Mouse (Mus musculus) CD4-positive, CD25-positive, alpha-beta regulatory T cell, adult 4 months (primary cell): ENCODE data around the gene Kcne3. TPM values are rescaled to one million over a fixed set of nuclear protein-coding genes. Genes with fewer than 3 reads are reported as not detected.

ENCODE experiments used
- ATAC-seq: one replicate; pipeline ENCODE4 v1.8.0; 2017
- polyA plus RNA-seq, 2 experiments: library from polyadenylated mRNA; unstranded; fragments of 100-300 nt; shearing (Covaris generic); gene quantifications; one replicate each; pipeline ENCODE4 v1.2.1; 2017

Kcne3 gene
- polyA plus RNA-seq = not detected

DNA sequence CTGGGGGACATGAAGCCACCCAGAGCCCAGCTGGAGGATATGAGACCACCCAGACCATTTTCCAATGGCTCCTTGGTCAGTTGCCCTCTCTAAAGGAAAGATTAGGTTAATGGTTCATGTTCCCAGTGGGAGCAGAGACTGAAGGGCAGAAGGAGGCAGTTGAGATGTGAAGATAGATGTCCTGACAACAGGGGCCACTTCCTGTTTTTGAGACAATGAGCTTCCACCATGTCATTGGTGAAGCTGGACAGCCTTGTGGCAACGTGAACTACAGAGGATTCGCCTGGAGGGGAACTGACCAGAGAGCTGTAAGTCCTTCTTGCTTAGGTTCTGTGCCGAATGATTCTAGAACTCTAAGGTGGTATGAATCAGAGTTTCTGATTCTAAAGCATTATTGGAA, at the start of gene Kcne3:
Gene Kcne3 (plus strand): TSS at position 234 of the 400 bp plus-strand sequence.
- ATAC-seq = no peak

DNA sequence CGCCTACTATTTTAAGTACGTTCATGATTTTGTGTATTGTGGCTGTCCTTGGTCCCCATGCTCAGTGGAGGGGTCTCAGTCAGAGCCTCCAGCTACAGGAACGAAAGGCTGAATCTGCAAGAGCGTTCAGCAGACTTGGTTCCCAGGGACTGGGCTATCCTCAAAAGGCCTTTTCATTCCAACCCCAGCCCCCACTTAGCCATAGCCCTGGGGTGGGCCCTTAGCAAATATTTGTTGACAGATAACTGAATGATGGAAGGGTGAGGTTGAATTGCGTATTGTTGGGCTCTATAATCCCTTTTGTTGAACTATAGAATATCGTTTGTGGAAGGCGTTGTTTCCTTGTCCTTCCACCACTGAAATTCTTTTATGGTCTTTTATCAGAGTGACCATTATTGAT, 49.8 kb upstream of the Kcne3 start:
- no peak for ATAC-seq

DNA sequence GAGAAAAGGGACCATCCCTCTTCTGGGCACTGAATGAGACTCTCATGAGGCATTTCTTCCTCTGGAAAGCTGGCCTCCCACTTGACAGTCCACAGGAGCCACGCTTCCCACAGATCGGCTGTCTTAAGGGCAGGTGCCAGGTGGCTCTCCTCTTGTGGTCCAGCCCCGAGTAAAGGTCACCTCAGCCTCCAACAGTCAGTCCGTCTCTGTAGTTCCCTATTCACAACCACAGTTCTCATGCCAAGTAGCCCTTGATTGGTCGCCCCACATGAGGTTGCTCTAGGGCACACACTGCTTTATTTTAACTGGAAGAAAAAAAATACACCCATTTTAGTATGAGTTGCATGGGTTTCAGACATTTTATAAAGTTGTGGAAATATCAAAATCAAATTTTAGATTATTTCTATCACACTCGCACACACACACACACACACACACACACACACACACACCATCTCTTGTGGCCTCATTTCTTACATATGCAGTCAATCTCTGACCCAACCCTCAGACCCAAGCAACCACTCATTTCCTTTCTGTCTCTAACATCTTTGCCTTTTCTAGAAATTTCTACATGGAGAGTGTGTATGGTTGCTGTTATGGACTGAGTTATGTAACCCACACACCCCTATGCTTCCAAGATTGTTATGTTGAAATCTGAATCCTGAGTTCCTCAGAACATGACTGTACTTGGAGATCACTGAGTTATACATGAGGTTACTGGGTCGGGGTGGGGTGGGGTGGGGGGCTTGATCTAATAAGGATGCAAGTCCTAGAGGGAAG, 47.9 kb upstream of the Kcne3 start:
- ATAC-seq = no peak

DNA sequence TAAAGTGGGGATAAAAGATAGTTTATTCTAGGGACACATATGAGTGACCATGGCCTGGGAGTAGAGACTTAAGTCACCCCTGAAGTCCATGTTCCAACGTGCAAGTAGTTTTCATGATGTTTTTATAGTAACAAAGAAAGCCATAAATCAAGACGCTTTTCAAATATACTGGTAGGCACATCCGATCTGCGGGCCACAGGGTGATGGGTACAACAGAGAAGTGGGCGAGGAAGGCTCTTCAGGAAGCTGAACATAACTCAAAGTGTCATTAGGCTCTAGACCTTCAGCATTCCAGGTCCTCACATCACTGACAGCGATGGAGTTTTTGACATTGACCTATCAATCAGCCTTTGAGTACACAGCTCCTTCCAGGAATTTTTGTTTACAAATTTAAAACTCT, 45.7 kb upstream of the Kcne3 start:
- ATAC-seq = no peak

DNA sequence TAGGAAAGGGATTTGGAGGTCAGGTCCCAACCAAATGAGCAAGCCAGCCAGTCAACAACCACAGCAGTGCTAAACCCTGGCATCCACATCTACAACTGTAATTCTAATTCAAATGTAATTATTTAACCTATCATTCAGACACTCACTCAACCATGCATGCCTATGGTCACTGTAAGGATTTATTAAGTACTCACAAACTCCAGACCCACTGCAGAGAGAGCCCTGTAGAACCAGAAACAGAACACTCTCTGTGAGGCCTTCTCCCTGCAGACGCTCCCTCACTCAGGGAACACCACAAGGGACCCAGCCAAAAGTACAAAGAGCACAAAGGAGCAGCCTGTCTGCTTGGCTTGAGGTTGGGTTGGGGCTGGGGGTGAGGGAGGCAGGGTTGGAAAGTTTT, 43.9 kb upstream of the Kcne3 start:
- ATAC-seq = no peak

DNA sequence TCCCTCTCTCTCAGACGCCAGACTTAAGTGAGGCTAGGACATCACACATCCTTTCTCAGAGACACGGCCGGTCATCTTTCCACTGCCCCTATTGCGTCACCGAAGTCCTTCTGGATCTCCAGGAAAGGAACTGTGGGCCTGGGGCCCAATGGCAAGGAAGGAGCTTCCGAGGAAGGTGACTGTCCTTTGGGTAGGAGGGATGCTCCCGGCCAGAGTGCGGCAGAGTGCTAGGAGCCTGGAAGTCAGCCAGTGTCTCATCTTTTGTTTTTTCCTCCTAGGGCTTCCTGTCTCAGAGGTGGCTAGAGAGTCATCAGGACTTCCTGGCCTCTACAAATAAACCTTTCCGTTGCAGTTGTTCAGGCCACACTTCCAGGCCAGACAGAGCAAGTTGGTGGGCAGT, 39.3 kb upstream of the Kcne3 start:
- ATAC-seq = no peak

DNA sequence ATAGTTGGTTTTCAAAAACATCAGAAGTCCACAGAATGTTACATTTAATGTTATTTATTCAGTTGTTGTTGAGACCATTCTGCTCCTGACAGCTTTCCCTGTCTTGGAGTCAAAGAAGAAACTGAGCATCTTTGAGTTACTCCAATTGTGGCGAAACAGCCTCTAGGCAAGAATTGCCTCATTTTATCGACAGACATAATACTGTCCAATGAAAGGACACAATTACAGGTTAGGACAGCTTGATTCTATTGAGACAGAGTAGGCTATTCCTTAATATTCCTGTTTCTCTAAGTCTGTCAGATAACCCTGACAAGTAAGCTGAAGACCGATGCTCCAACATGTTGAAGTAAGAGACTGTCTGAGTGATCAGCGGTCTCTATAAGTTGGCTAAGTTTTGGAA, 38.2 kb upstream of the Kcne3 start:
- no peak for ATAC-seq

DNA sequence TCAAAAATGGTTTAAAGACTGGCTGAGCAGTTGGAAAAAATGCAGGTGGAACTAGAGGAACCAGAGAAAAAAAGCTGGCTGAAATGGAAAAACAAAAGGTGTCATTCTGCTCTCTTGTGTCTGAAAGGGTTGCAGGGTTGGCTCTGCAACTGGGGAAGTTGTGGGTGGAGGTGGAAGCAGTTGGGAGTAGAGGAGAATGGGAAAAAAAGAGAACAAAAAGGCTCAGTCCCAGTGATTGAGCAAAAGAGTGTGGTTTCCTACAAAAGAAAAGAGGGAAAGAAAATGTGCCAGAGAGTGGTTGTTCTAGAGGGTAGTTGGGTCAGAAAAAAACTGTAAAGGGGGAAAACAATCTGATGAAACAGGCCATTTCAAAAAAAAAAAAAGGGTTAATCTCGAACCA, 35.7 kb upstream of the Kcne3 start:
- no peak for ATAC-seq

DNA sequence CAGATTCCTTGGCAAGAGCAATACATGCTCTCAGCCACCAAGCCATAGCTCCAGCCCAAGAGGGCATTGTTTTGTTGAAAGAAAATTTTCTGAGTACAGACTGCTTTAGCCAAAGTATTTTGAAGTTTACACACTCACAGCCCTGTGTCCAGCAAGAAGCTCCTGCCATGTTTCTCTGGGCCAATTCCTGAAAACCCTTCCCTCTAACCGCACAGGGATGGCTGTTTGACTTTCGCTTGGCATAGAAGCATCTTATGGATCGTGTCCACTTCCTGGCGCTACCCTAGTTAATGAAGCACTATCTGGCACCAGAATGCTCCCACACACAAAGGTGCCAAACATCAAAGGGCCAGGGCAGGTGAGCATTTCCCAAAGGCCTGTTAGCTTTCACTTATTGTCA, 27.7 kb upstream of the Kcne3 start:
- ATAC-seq = no peak

DNA sequence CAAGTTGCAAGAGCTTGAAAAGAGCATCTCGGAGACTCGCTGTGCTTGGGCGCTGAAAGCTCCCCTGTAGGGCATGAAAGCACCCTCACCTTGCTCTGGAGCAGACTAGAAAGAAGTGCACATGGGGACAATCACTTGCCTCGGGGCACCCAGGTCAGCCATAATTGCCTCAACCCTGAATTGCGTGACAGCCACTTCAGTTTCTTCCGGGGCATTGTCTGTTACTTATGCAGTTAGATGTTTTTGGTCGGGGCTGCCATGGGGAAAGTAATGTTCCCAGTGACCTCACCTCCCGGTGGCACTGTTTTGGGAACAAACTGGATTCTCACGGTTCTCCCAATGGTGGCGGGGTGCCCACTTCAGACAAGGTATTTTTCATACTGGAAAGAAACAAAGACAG, 26.2 kb upstream of the Kcne3 start:
- ATAC-seq = no peak

DNA sequence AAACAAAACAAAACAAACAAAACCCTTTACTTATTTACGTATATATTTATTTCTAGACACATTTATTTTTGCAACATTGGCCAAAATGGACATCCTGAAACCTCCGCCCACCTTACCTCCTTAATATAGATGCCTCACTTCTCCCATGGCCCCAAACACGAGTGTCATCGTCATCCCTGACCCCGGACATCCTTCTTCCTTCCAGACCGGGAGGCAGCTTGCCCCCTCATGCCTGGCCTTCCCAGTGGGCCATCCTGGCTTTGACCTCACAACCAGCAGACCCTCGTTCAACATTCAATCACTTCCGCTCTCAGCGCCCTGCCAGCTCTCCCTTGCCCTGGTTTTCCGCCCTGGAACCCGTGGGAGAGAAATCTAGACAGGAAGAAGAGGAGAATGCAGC, 25.7 kb upstream of the Kcne3 start:
- ATAC-seq = no peak

DNA sequence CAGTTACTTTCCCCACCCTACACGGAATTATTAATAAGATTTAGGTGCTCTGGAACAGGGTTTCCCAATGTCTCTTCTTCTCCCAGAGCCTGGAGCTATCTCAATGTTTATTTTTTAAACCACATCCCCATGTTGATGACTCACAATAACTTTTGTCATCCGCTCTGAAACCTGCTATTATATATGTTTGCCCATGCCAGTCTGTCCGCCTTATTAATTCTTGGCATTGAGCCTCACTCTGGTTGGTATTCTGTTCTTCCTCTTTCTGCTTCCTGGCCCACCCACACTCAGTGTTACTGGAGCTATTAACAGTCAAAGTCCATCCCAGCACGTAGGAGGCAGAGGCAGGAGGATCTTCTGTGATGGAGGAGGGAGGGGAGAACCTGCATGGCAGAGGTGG, 18.6 kb upstream of the Kcne3 start:
- ATAC-seq = no peak

DNA sequence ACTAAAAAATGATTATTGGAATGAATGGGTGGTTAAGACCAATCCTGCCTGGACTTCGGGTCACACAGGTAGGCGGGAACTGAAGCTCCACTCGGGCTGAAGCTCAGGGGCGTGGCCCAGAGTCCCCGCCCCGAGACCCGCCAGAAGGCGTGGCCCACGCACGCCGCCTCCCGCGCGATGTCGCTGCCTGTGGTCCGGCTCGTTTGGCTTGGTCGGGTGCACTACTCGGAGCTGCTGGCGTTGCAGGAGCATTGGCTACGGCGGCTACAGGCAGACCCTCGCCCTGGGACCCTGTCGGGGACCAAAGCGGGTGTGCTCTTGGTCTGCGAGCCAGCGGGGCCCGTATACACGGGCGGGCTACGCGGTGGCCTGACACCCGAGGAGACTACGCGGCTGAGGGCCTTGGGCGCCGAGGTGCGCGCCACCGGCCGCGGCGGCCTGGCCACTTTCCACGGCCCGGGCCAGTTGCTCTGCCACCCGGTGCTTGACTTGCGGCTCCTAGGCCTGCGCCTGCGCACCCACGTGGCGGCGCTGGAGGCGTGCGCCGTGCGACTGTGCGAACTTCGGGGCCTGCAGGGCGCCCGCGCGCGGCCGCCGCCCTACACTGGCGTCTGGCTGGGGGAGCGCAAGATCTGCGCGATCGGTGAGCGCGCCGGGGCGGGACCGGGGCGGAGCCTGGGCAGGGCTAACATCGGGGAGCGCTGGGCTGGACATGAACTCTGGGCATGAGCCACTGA, 17.0 kb upstream of the Kcne3 start, which contains the start of gene Lipt2:
Gene Lipt2 (plus strand): TSS at position 173 of the 737 bp plus-strand sequence.
- ATAC-seq = peak; percentile 95

DNA sequence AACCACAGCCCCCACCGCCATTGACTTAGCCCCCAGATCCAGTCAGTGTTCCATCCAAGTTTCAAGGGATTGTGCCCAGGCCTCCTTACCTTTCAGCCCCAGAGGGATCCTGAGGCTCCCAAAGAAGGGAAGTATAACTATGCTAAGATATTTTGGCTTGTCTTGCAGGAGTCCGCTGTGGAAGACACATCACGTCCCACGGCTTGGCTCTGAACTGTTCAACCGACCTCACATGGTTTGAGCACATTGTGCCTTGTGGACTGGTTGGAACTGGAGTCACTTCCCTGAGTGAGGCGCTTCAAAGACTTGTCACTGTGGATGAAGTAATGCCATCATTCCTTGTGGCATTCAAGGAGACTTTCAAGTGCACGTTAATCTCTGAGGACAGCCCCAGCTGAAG, 16.3 kb upstream of the Kcne3 start:
- no peak for ATAC-seq

DNA sequence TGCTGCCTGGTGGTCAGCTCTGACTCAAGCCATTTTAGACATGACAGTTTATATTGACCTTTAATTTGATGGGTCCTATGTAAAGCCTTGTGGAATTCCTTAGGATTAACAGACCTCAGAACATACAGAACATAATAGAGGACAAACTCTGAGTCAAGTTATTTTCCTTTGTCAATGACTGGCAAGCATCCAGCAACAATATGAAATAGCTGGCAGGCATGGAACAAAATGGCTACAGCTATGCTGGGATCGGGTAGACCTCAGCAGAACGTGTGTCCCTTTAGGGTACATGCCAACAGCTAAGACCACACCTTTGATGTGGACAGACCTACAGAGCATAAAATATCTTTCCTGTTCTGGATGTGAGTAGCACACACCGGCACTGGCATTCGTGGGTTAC, 12.8 kb upstream of the Kcne3 start:
- ATAC-seq = no peak

DNA sequence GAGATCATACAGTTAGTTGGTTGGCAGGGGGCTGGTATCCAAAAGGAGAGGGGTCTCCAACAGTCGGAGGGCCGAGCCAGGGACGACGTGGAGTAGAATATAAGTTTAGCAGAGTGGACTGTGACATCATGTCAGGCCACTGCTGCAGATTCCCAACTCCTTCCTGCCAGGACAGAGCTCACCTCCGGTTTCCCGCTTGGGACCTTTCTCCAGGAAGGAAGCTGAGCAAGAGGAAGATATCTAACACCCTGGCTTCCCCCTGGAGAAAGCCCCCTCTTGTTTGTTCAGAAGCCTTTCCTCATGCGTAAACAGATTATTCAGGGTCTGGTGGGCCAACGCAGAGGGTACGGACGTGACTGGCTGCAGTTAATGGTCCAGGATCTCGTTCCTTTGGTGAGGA, 7.6 kb upstream of the Kcne3 start:
- ATAC-seq = no peak

DNA sequence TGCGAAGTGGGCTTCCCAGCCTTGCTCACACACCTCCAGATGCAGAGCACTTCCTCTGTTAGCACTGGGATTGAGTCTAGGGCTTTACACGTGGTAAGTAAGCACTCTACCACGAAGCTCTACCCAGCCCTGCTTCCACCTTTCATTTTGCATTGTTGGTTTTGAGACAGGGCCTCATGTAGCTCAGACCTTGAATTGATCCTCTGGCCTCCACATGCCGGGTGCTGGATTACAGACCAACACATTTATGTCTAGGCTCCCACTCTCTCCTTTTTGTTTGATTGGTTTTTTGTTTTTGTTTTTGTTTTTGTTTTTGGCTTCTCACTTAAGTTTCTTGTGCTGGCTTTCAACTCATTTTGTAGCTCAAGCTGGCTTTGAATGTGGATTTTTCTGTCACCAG, 5.5 kb upstream of the Kcne3 start:
- no peak for ATAC-seq

DNA sequence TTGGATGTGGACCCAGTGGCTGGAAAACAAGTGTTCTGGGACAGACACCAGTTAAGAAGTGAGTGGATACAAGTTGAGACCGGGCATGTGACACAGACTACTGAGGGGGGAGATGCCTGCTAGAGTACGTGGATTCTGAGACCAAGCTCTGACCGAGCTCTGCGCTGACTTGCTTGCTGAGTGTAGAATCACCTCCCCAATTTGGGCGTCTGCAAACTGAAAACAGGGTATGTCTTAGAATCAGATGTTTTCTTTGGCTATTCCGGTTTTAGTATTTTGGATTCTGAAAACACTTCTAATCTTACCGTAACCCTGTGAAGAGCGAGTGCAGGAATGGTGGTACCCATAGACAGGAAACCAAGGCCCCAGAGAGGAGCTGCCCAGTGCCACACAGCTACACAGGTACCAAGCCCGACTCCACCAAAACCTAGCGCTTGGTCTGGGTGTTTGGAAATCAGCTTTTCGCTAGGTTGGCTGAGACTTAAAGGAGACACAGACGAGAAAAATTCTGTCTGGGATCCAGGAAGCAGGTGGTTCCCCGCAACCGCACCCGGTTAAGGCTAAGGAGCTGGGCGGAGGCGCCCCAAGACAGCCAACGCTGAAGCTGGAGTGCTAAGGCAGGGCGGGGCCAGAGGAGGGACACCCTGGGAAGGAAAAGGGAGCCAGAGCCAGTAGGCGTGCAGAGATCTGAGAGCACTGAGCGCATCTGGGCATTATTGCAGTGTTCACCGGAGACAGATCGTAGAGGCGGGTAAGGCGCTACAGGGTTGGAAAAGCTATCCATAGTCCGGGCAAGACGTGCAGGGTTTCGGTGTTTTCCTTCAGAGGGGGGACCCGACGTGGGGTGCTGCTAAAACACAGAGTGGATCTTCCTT, 2.0 kb downstream of the Kcne3 start:
- ATAC-seq = no peak

DNA sequence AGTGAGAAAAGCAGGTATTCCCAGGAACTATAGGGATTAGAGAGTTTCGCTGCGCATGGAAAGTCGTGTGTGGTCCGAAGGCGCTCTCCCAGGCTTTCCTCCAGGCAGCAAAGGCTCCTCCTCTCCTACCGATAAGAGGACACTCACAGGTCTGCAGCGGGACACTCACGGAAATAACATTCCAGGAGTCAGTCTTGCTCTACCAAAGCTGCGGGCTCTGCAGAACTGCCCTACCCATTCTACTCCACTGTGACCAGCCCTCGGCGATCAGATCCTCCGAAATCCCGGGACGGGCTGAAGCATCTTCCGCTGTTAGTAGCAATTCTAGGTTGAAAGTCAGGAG, 2.6 kb downstream of the Kcne3 start:
- ATAC-seq = no peak

DNA sequence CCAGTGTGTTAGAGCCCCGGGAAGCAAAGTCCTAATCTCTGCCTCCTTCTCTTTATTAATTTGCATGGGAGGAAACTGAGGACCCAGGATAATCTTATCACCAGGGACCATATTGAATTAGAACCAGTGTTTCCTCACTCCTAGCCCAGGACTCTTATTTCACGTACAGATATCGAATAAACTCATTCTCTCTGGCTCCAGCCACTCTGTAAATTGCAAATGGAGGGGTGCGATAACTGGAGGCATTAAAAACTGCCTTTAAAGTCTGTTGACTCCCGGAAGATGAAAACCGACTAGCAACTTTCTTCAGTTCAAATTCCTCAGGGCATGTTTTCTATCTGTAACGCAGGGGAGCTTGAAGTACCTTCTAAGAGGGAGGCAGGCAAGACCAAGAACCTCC, 3.1 kb downstream of the Kcne3 start:
- ATAC-seq = no peak

DNA sequence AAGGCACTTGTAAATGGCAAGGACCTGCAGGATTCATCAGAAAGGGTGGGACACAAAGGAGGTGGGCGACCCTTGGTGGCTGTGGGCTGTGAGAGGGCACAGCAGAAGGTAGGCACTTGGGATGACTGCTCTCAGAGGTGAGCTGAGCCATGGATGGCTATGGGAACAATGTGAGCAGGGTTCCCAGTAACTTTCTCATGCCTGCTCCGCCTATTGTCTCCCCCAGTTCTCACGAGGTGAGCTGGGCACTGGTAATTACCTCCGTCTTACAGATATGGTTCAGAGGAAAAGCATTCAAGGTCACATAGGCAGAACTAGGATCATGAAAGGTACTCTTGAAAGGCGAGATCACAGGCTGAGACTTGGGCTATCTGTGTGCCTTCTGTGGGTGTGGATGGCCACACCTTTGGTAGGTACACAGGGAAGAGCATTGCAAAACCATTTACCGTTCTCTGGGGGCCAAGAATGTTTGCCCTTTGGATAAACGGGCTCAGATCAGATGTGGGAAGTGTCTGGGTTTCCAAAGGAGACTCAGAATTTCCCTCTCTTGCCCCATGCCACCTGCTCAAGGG, 3.6 kb downstream of the Kcne3 start:
- ATAC-seq = no peak

DNA sequence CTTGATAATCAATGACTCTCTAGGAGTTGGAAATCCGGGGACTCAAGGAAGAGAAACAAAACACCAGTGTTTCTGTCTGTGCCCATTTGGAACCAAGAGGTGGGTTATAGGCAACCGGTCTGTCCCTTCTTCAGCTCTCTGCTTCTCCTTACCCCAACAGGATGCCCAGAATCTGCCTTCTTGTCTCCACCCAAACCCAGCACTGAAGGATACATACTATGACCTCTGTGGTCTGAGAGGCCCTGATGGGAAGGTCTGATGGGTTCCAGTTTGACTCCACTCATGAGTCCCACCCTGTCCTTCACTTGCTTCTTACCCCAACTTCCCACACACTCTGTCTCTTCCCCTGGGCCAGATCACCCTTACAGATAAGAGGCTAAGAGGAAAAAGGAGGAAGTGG, 4.9 kb downstream of the Kcne3 start:
- ATAC-seq = no peak

DNA sequence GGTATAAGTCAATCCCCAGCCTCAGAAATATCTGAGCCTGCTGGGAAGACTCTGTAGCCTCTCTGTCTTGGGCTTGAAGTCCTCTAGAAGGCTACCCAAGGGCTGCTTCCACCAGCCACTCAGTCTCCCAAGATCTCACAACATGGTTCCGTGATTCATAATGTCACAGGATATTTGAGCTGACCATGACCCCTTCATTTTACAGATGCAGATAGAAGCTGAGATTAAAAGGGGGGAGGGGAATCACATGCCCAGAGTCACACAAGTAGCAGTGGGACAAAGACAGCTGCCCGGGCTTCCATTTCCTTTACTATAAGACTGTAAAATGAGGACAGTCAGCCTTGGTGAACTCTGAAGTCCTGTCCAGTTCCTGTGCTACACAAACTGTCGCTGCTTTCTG, 5.3 kb downstream of the Kcne3 start:
- no peak for ATAC-seq
